Mouse (Mus musculus) lung, embryonic 14.5 days (tissue): Measurements from ENCODE around the gene Myo19. TPM values are rescaled to one million over a fixed set of nuclear protein-coding genes. Genes with fewer than 3 reads are reported as not detected.

Source experiments
- ATAC-seq: fragments of 200-750 bp; cut with Nextera tagmentation; 2 replicates; pipeline ENCODE4 v1.8.0; 2017; ENCODE audit warnings: mild to moderate bottlenecking, moderate TSS enrichment, moderate library complexity; ENCODE audit not compliant: insufficient read depth
- DNase-seq: peaks from one replicate; pipeline ENCODE4 v3.0.0-alpha.2; 2015
- H3K27ac ChIP-seq: fragments of 300-500 bp; sonication (generic); 2 replicates; pipeline ENCODE4 v1.5.1; 2014; ENCODE audit warnings: low read depth, mild to moderate bottlenecking, moderate library complexity
- H3K27me3 ChIP-seq: fragments of 300-500 bp; sonication (generic); 2 replicates; pipeline ENCODE4 v1.6.1; 2014; ENCODE audit warnings: low read length, control low read depth; ENCODE audit not compliant: insufficient read depth
- H3K36me3 ChIP-seq: fragments of 300-500 bp; sonication (generic); 2 replicates; pipeline ENCODE4 v1.6.1; 2014; ENCODE audit warnings: control low read depth; ENCODE audit not compliant: insufficient read depth
- H3K4me1 ChIP-seq: fragments of 300-500 bp; sonication (generic); 2 replicates; pipeline ENCODE4 v1.6.1; 2014; ENCODE audit warnings: antibody characterized with exemption, control low read depth; ENCODE audit not compliant: insufficient read depth
- H3K4me2 ChIP-seq: fragments of 300-500 bp; sonication (generic); 2 replicates; pipeline ENCODE4 v1.6.1; 2014; ENCODE audit warnings: mild to moderate bottlenecking
- H3K4me3 ChIP-seq: fragments of 300-500 bp; sonication (generic); 2 replicates; pipeline ENCODE4 v1.5.1; 2014; ENCODE audit warnings: low read depth, low read length
- H3K9ac ChIP-seq: fragments of 300-500 bp; sonication (generic); 2 replicates; pipeline ENCODE4 v1.6.1; 2014
- H3K9me3 ChIP-seq: fragments of 300-500 bp; sonication (generic); 2 replicates; pipeline ENCODE4 v1.6.1; 2016; ENCODE audit warnings: low read depth, low read length, control low read depth
- CTCF ChIP-seq: IDR thresholded peaks from 2 replicates; pipeline ENCODE4 v1.5.1; 2016; ENCODE audit warnings: antibody characterized with exemption, low read depth
- WGBS: fragments of 180-500 bp; shearing (Covaris S2); extraction: QIAGEN DNeasy Blood & Tissue Kit; methylation state at CpG from one replicate; pipeline ENCODE4 v1.1.7; 2014; 5-methylcytosine and 5-hydroxymethylcytosine counted together
- polyA plus RNA-seq: library from polyadenylated mRNA; unstranded; fragments of >200 nt; fragmentation: Nextera tagmentation; extraction: Ambion mirVana; gene quantifications from 2 replicates; pipeline ENCODE4 v1.2.1, GENCODE M21; 2014

The Myo19 gene
- polyA plus RNA-seq, 1 experiment from 2014 or later: 12.6 TPM

GRCm38 (mm10) chr11:84879007-84879771 lies 759 bp upstream of the Myo19 start:
- no peak for DNase-seq
- 17% methylated on average over 7 of the region's 7 CpGs for WGBS
- Histone ChIP-seq H3K9ac (peak overlapping the region; percentile 86), H3K36me3 (peaks cover 21% of the 10 kb centered on the region; the same call in 1 of the 2 replicates), H3K4me1 (peaks cover 5% of the 10 kb centered on the region; the same call in 1 of the 2 replicates), H3K4me3 (peak overlapping the region; percentile 87), H3K27me3 (no peaks in the 10 kb centered on the region), H3K4me2 (peak overlapping the region; percentile 92), H3K27ac (peak overlapping the region; percentile 94), H3K9me3 (no peaks in the 10 kb centered on the region)
- ATAC-seq: no peak
- no peak for TF ChIP-seq CTCF

GRCm38 (mm10) chr11:84880465-84880961 lies 565 bp downstream of the Myo19 start:
- peak overlapping the region; percentile 86 for H3K9ac ChIP-seq
- H3K4me2 ChIP-seq: peak overlapping the region; percentile 92
- peaks cover 31% of the 10 kb centered on the region for H3K36me3 ChIP-seq
- ATAC-seq (peak; percentile 77), DNase-seq (peak; percentile 77)
- peak overlapping the region; percentile 94 for H3K27ac ChIP-seq
- H3K27me3 ChIP-seq: no peaks in the 10 kb centered on the region
- TF ChIP-seq CTCF: peak; percentile 70
- peak overlapping the region; percentile 87 for H3K4me3 ChIP-seq
- H3K4me1 ChIP-seq: peaks cover 5% of the 10 kb centered on the region; the same call in 1 of the 2 replicates
- no peaks in the 10 kb centered on the region for H3K9me3 ChIP-seq
- under 1% methylated on average over 24 of the region's 24 CpGs for WGBS

GRCm38 (mm10) chr11:84880971-84881370 lies 1.0 kb downstream of the Myo19 start:
- H3K27me3 ChIP-seq: no peaks in the 10 kb centered on the region
- DNase-seq: no peak
- 48% methylated on average over 9 of the region's 9 CpGs for WGBS

GRCm38 (mm10) chr11:84882346-84882745 lies 2.4 kb downstream of the Myo19 start:
- peaks cover 5% of the 10 kb centered on the region; the same call in 1 of the 2 replicates for H3K4me1 ChIP-seq
- H3K4me2 ChIP-seq: no peak overlapping the region
- no peaks in the 10 kb centered on the region for H3K9me3 ChIP-seq
- H3K36me3 ChIP-seq: peaks cover 43% of the 10 kb centered on the region
- WGBS: 90% methylated on average over 7 of the region's 7 CpGs
- ATAC-seq (no peak), DNase-seq (no peak)
- H3K4me3 ChIP-seq: no peak overlapping the region
- no peaks in the 10 kb centered on the region for H3K27me3 ChIP-seq
- H3K27ac ChIP-seq: no peak overlapping the region
- no peak overlapping the region for H3K9ac ChIP-seq
- TF ChIP-seq CTCF: no peak

More at GRCm38 (mm10) chr11:84880971-84881370, 1.0 kb downstream of the Myo19 start:
- TF ChIP-seq CTCF: no peak
- Histone ChIP-seq H3K4me1 (peaks cover 5% of the 10 kb centered on the region; the same call in 1 of the 2 replicates), H3K9me3 (no peaks in the 10 kb centered on the region), H3K4me2 (peak overlapping the region; percentile 92), H3K36me3 (peaks cover 33% of the 10 kb centered on the region), H3K4me3 (peak overlapping the region; percentile 87), H3K27ac (peak overlapping the region; percentile 94), H3K9ac (peak overlapping the region; percentile 86)
- peak; percentile 9; the same call in 1 of the 2 replicates for ATAC-seq

- Histone ChIP-seq H3K9me3 (no peaks in the 10 kb centered on the region), H3K27ac (no peak overlapping the region), H3K4me1 (peaks cover 5% of the 10 kb centered on the region; the same call in 1 of the 2 replicates), H3K9ac (no peak overlapping the region), H3K36me3 (peaks cover 62% of the 10 kb centered on the region), H3K4me2 (no peak overlapping the region), H3K4me3 (no peak overlapping the region), H3K27me3 (no peaks in the 10 kb centered on the region)
- TF ChIP-seq CTCF: no peak
- ATAC-seq: no peak
- DNase-seq: no peak
- WGBS: 90% methylated on average over 4 of the region's 4 CpGs
Measured at GRCm38 (mm10) chr11:84885238-84885637, 5.3 kb downstream of the Myo19 start.

- H3K36me3 ChIP-seq: peaks cover 66% of the 10 kb centered on the region
- ATAC-seq (no peak), DNase-seq (no peak)
- H3K9me3 ChIP-seq: no peaks in the 10 kb centered on the region
- no peak overlapping the region for H3K27ac ChIP-seq
- no peak overlapping the region for H3K4me2 ChIP-seq
- no peak overlapping the region for H3K9ac ChIP-seq
- no peak for TF ChIP-seq CTCF
- no peak overlapping the region for H3K4me3 ChIP-seq
- H3K27me3 ChIP-seq: no peaks in the 10 kb centered on the region
- 83% methylated on average over 5 of the region's 5 CpGs for WGBS
- peaks cover 2% of the 10 kb centered on the region; the same call in 1 of the 2 replicates for H3K4me1 ChIP-seq
Measured at GRCm38 (mm10) chr11:84886236-84886635, 6.3 kb downstream of the Myo19 start.
